Mouse (Mus musculus) midbrain, postnatal 0 days (tissue): ENCODE data around the gene Ces2b. TPM values are rescaled to one million over a fixed set of nuclear protein-coding genes. Genes with fewer than 3 reads are reported as not detected.

Experiments
- ATAC-seq: fragments of 200-750 bp; cut with Nextera tagmentation; 2 replicates; pipeline ENCODE4 v1.8.0; 2017; ENCODE audit warnings: moderate number of reproducible peaks, mild to moderate bottlenecking, moderate TSS enrichment, moderate library complexity; ENCODE audit not compliant: low FRiP score
- DNase-seq: peaks from one replicate; pipeline ENCODE4 v3.0.0-alpha.2; 2015; ENCODE audit warnings: low spot score
- H3K27ac ChIP-seq: fragments of 300-500 bp; sonication (generic); 2 replicates; pipeline ENCODE4 v1.5.1; 2014; ENCODE audit warnings: low read depth, mild to moderate bottlenecking, low read length, mixed read lengths
- H3K27me3 ChIP-seq: fragments of 300-500 bp; sonication (generic); 2 replicates; pipeline ENCODE4 v1.6.1; 2014; ENCODE audit warnings: low read length, control low read depth, mixed read lengths; ENCODE audit not compliant: insufficient read depth
- H3K36me3 ChIP-seq: fragments of 300-500 bp; sonication (generic); 2 replicates; pipeline ENCODE4 v1.6.1; 2014; ENCODE audit warnings: low read length, control low read depth, mixed read lengths; ENCODE audit not compliant: insufficient read depth
- H3K4me1 ChIP-seq: fragments of 300-500 bp; sonication (generic); 2 replicates; pipeline ENCODE4 v1.6.1; 2014; ENCODE audit warnings: mild to moderate bottlenecking, control low read depth, antibody characterized with exemption, low read length, mixed read lengths; ENCODE audit not compliant: insufficient read depth
- H3K4me2 ChIP-seq: fragments of 300-500 bp; sonication (generic); 2 replicates; pipeline ENCODE4 v1.6.1; 2014; ENCODE audit warnings: low read depth, mild to moderate bottlenecking, low read length, mixed read lengths; ENCODE audit not compliant: poor library complexity, severe bottlenecking
- H3K4me3 ChIP-seq: fragments of 300-500 bp; sonication (generic); 2 replicates; pipeline ENCODE4 v1.5.1; 2014; ENCODE audit warnings: low read depth, mild to moderate bottlenecking, low read length, moderate library complexity
- H3K9ac ChIP-seq: fragments of 300-500 bp; sonication (generic); replicated peaks from 2 replicates; pipeline ENCODE4 v1.6.1; 2014; ENCODE audit warnings: mild to moderate bottlenecking, low read length, moderate library complexity, mixed read lengths; ENCODE audit not compliant: poor library complexity, severe bottlenecking
- H3K9me3 ChIP-seq: fragments of 300-500 bp; sonication (generic); 2 replicates; pipeline ENCODE4 v1.6.1; 2016; ENCODE audit warnings: low read length, control low read depth
- CTCF ChIP-seq: IDR thresholded peaks from 2 replicates; pipeline ENCODE4 v1.5.1; 2016; ENCODE audit warnings: antibody characterized with exemption, mild to moderate bottlenecking
- WGBS: fragments of 180-500 bp; shearing (Covaris S2); extraction: QIAGEN DNeasy Blood & Tissue Kit; methylation state at CpG from one replicate; pipeline ENCODE4 v1.1.7; 2014; 5-methylcytosine and 5-hydroxymethylcytosine counted together
- polyA plus RNA-seq: library from polyadenylated mRNA; unstranded; fragments of >200 nt; fragmentation: Nextera tagmentation; extraction: Ambion mirVana; gene quantifications from 2 replicates; pipeline ENCODE4 v1.2.1, GENCODE M21; 2015
- total RNA-seq: library from RNA; depleted of rRNA; stranded (reverse); fragments of >200 nt; gene quantifications from 2 replicates; pipeline ENCODE4 v1.2.3, GENCODE M21; 2014

Ces2b gene
- total and polyA plus RNA-seq, 2 experiments from 2014 or later, result 0.17 to 0.49 TPM

GRCm38 (mm10) chr8:104808542-104809413 is 22.6 kb upstream of the Ces2b start:
- Histone ChIP-seq H3K27ac (no peak overlapping the region), H3K4me1 (no peaks in the 10 kb centered on the region), H3K36me3 (no peaks in the 10 kb centered on the region), H3K9me3 (no peaks in the 10 kb centered on the region), H3K9ac (no peak overlapping the region), H3K27me3 (no peaks in the 10 kb centered on the region), H3K4me2 (no peak overlapping the region), H3K4me3 (no peak overlapping the region)
- 89% methylated on average over 7 of the region's 7 CpGs for WGBS
- no peak for TF ChIP-seq CTCF
- DNase-seq (no peak), ATAC-seq (no peak)

GRCm38 (mm10) chr8:104809436-104809835 is 21.9 kb upstream of the Ces2b start:
- ATAC-seq (no peak), DNase-seq (no peak)
- no peak for TF ChIP-seq CTCF
- Histone ChIP-seq H3K4me2 (no peak overlapping the region), H3K9me3 (no peaks in the 10 kb centered on the region), H3K27ac (no peak overlapping the region), H3K9ac (no peak overlapping the region), H3K4me1 (no peaks in the 10 kb centered on the region), H3K27me3 (no peaks in the 10 kb centered on the region), H3K4me3 (no peak overlapping the region), H3K36me3 (no peaks in the 10 kb centered on the region)
- 93% methylated on average over 3 of the region's 3 CpGs for WGBS

- 70% methylated on average over 1 of the region's 1 CpGs for WGBS
- TF ChIP-seq CTCF, result no peak
- no peak overlapping the region for H3K9ac ChIP-seq
Measured at GRCm38 (mm10) chr8:104826912-104827311, 4.5 kb upstream of the Ces2b start.

GRCm38 (mm10) chr8:104828221-104828620 is 3.2 kb upstream of the Ces2b start:
- no peak for TF ChIP-seq CTCF
- H3K27ac ChIP-seq, result no peak overlapping the region
- no peak overlapping the region for H3K4me3 ChIP-seq
- H3K36me3 ChIP-seq, result no peaks in the 10 kb centered on the region
- H3K27me3 ChIP-seq, result no peaks in the 10 kb centered on the region
- no peak overlapping the region for H3K9ac ChIP-seq
- no peak overlapping the region for H3K4me2 ChIP-seq
- no peak for ATAC-seq
- H3K9me3 ChIP-seq, result no peaks in the 10 kb centered on the region
- 79% methylated on average over 3 of the region's 3 CpGs for WGBS
- no peak for DNase-seq
- no peaks in the 10 kb centered on the region for H3K4me1 ChIP-seq

More at GRCm38 (mm10) chr8:104826912-104827311, 4.5 kb upstream of the Ces2b start:
- Histone ChIP-seq H3K36me3 (no peaks in the 10 kb centered on the region), H3K27me3 (no peaks in the 10 kb centered on the region), H3K27ac (no peak overlapping the region), H3K9me3 (no peaks in the 10 kb centered on the region), H3K4me2 (no peak overlapping the region), H3K4me3 (no peak overlapping the region), H3K4me1 (no peaks in the 10 kb centered on the region)
- DNase-seq (no peak), ATAC-seq (no peak)

- no peak for TF ChIP-seq CTCF
- H3K4me1 ChIP-seq, result no peaks in the 10 kb centered on the region
- H3K9ac ChIP-seq, result no peak overlapping the region
- H3K9me3 ChIP-seq, result no peaks in the 10 kb centered on the region
- H3K27ac ChIP-seq, result no peak overlapping the region
- H3K4me2 ChIP-seq, result no peak overlapping the region
- no peak for ATAC-seq
- no peak for DNase-seq
- 84% methylated on average over 3 of the region's 3 CpGs for WGBS
- no peaks in the 10 kb centered on the region for H3K27me3 ChIP-seq
- H3K4me3 ChIP-seq, result no peak overlapping the region
- no peaks in the 10 kb centered on the region for H3K36me3 ChIP-seq
Measured at GRCm38 (mm10) chr8:104841360-104842078, 10.1 kb downstream of the Ces2b start.

- ATAC-seq (no peak), DNase-seq (no peak)
- no peak for TF ChIP-seq CTCF
- Histone ChIP-seq H3K4me1 (no peaks in the 10 kb centered on the region), H3K36me3 (no peaks in the 10 kb centered on the region), H3K4me3 (no peak within 1 kb of the TSS), H3K9ac (no peak within 1 kb of the TSS), H3K27ac (no peak within 1 kb of the TSS), H3K27me3 (no peaks in the 10 kb centered on the region), H3K9me3 (no peaks in the 10 kb centered on the region), H3K4me2 (no peak within 1 kb of the TSS)
- 85% methylated on average over 3 of the region's 3 CpGs for WGBS
Measured at GRCm38 (mm10) chr8:104846831-104847230, 15.5 kb downstream of the Ces2b start, which contains the start of gene Ces2c. TSS of gene Ces2c (plus strand) at chr8:104847068.
